13 mouse cellular contexts compared by ENCODE assay signal in genomic region chr6:100505506-100506247, GRCm38 (mm10).
DNase-seq lines count a peak whose midpoint lies in the region; ATAC-seq and TF ChIP-seq lines count a peak whose summit lies in the region.
"Had no signal": no experiment of that assay in that cellular context is flagged by ENCODE, and none has a peak within 500 bp of the region (broad histone marks: within the 10 kb centered on the region; RNA-seq: fewer than 3 reads in every experiment).

No protein-coding gene starts in this region.

- H3K79me2 ChIP-seq in myocyte (ENCODE audit: control insufficient read depth, insufficient read depth) = no peaks in the 10 kb centered on the region

- no peaks in the 10 kb centered on the region for H3K27me3 ChIP-seq in myocyte (ENCODE audit: control insufficient read depth, insufficient read depth, insufficient read length)
- H3K27me3 ChIP-seq: embryonic facial prominence, embryonic 15.5 days had no signal

- no peak for TF ChIP-seq POLR2A in myocyte (IDR thresholded peaks at IDR 0.05; ENCODE audit: insufficient read length, low read depth)

- no peak overlapping the region for H3K4me2 ChIP-seq in myocyte (ENCODE audit: low read depth)
- H3K4me2 ChIP-seq: embryonic facial prominence, embryonic 15.5 days; limb, embryonic 13.5 days had no signal

- no peaks in the 10 kb centered on the region for H3K36me3 ChIP-seq in myocyte (ENCODE audit: control insufficient read depth, insufficient read depth)
- H3K36me3 ChIP-seq: embryonic facial prominence, embryonic 15.5 days; limb, embryonic 13.5 days had no signal

- DNase-seq in lung, adult 18-20 months = peak; percentile 33 to 44
- DNase-seq in lung, postnatal 4 days = no peak
- DNase-seq in NIH3T3 (ENCODE audit: low read depth) (peak; percentile 78), MN1 (ENCODE audit: low spot score) (no peak)
- no peak for DNase-seq in thymus, postnatal 10 days (ENCODE audit: low spot score in 2 of 2)
- DNase-seq: cerebellum, adult 2 months; heart, postnatal 36 days; kidney, adult 8-10 months; right cerebral cortex, postnatal 4 days had no signal

- ATAC-seq in granulocyte monocyte progenitor cell, adult 5-6 weeks (replicated peaks; ENCODE audit: poor library complexity, severe bottlenecking) = peak; percentile 28; the same call in 1 of the 2 replicates

- no peak overlapping the region for H3ac ChIP-seq in myocyte (ENCODE audit: control insufficient read depth, insufficient read length)

- H3K4me3 ChIP-seq in myocyte = no peak overlapping the region
- H3K4me3 ChIP-seq: embryonic facial prominence, embryonic 15.5 days; limb, embryonic 13.5 days had no signal

TF ChIP-seq in myocyte, 11 proteins besides CTCF, POLR2A, EP300 and RAD21:
- TF ChIP-seq MAX (IDR thresholded peaks at IDR 0.05; ENCODE audit: low read depth) (no peak), SRF (IDR thresholded peaks at IDR 0.05; ENCODE audit: control insufficient read depth, insufficient read length, low read depth) (no peak), CEBPB (IDR thresholded peaks at IDR 0.05; ENCODE audit: insufficient read depth, poor library complexity, severe bottlenecking) (peak; percentile 75; the same call in 1 of the 2 replicates), USF1 (IDR thresholded peaks at IDR 0.05; ENCODE audit: low read depth) (no peak)

Comparison
In these comparisons a context has a peak if more than half of its experiments do, and no peak if none do; other contexts are left out.
1. DNase-seq: peak in lung, adult 18-20 months (2 of 2) and NIH3T3 (single experiment); none in lung, postnatal 4 days (0 of 2), MN1 (single experiment) and thymus, postnatal 10 days (0 of 2).